Mouse (Mus musculus) common myeloid progenitor, adult 5-6 weeks (primary cell): ENCODE data around the gene Jmy. TPM values are rescaled to one million over a fixed set of nuclear protein-coding genes. Genes with fewer than 3 reads are reported as not detected.
"Not testable (repeated sequence)": the region's sequence is repeated elsewhere in the genome, so short reads cannot be mapped to it uniquely, and the experiment has no call there.

Source experiments
- ATAC-seq: replicated peaks from 2 replicates; pipeline ENCODE4 v1.8.0; 2016; ENCODE audit warnings: low read depth, mild to moderate bottlenecking, moderate TSS enrichment, inconsistent platforms; ENCODE audit not compliant: poor library complexity, severe bottlenecking
- total RNA-seq: library from RNA; stranded (forward); fragments of 200-1000, 187-1606 nt; gene quantifications from 2 replicates; pipeline ENCODE4 v1.2.3, GENCODE M21; 2017

The Jmy gene
- total RNA-seq = 17.3 and 21.5 TPM in 2 replicates

- peak; percentile 67 for ATAC-seq
Measured at GRCm38 (mm10) chr13:93499167-93499972, at the start of gene Jmy. TSS of gene Jmy (minus strand) at chr13:93499808.

- no peak for ATAC-seq
Measured at GRCm38 (mm10) chr13:93547641-93548040, 48.0 kb upstream of the Jmy start.

- no peak for ATAC-seq
Measured at GRCm38 (mm10) chr13:93546011-93546410, 46.4 kb upstream of the Jmy start.

- no peak for ATAC-seq
Measured at GRCm38 (mm10) chr13:93544274-93544673, 44.7 kb upstream of the Jmy start.

GRCm38 (mm10) chr13:93539311-93539710 is 39.7 kb upstream of the Jmy start:
- no peak for ATAC-seq

GRCm38 (mm10) chr13:93518753-93519319 is 19.2 kb upstream of the Jmy start:
- no peak for ATAC-seq

- no peak for ATAC-seq
Measured at GRCm38 (mm10) chr13:93517223-93517622, 17.6 kb upstream of the Jmy start.

GRCm38 (mm10) chr13:93514000-93514795 is 14.6 kb upstream of the Jmy start:
- ATAC-seq = no peak

- ATAC-seq = no peak
Measured at GRCm38 (mm10) chr13:93510447-93511180, 11.0 kb upstream of the Jmy start.

- not testable (repeated sequence) for ATAC-seq
Measured at GRCm38 (mm10) chr13:93506920-93507319, 7.3 kb upstream of the Jmy start.

GRCm38 (mm10) chr13:93501724-93502123 is 2.1 kb upstream of the Jmy start:
- no peak for ATAC-seq

GRCm38 (mm10) chr13:93499973-93500633 is 495 bp upstream of the Jmy start:
- ATAC-seq = no peak

GRCm38 (mm10) chr13:93498211-93499166 is 1.1 kb downstream of the Jmy start:
- ATAC-seq = peak; percentile 9; the same call in 1 of the 2 replicates

- no peak for ATAC-seq
Measured at GRCm38 (mm10) chr13:93496977-93497376, 2.6 kb downstream of the Jmy start.

- no peak for ATAC-seq
Measured at GRCm38 (mm10) chr13:93488510-93488909, 11.1 kb downstream of the Jmy start.

GRCm38 (mm10) chr13:93487734-93488133 is 11.9 kb downstream of the Jmy start:
- ATAC-seq = no peak

GRCm38 (mm10) chr13:93484276-93484675 is 15.3 kb downstream of the Jmy start:
- no peak for ATAC-seq

- no peak for ATAC-seq
Measured at GRCm38 (mm10) chr13:93481110-93481509, 18.5 kb downstream of the Jmy start.

- no peak for ATAC-seq
Measured at GRCm38 (mm10) chr13:93478344-93478743, 21.3 kb downstream of the Jmy start.
